Mouse (Mus musculus) heart, embryonic 12.5 days (tissue): ENCODE measurements at regions not wholly inside any gene's neighbourhood (a gene's known extent, or its start where the extent isn't known, plus 50 kb on each side); places are given as distances from the start of the nearest gene placed in this dataset.

Experiments used
- ATAC-seq: fragments of 200-750 bp; cut with Nextera tagmentation; 2 replicates; pipeline ENCODE4 v1.8.0; 2017; ENCODE audit warnings: moderate TSS enrichment, moderate library complexity; ENCODE audit not compliant: insufficient number of reproducible peaks, low FRiP score
- H3K27ac ChIP-seq: fragments of 300-500 bp; sonication (generic); 2 replicates; pipeline ENCODE4 v1.5.1; 2016; ENCODE audit warnings: mild to moderate bottlenecking, moderate library complexity; ENCODE audit not compliant: poor library complexity, severe bottlenecking
- H3K27me3 ChIP-seq: fragments of 300-500 bp; sonication (generic); replicated peaks from 2 replicates; pipeline ENCODE4 v1.6.1; 2016; ENCODE audit warnings: mild to moderate bottlenecking, moderate library complexity
- H3K36me3 ChIP-seq: fragments of 300-500 bp; sonication (generic); 2 replicates; pipeline ENCODE4 v1.6.1; 2016; ENCODE audit warnings: mild to moderate bottlenecking, moderate library complexity
- H3K4me1 ChIP-seq: fragments of 300-500 bp; sonication (generic); replicated peaks from 2 replicates; pipeline ENCODE4 v1.6.1; 2016; ENCODE audit warnings: mild to moderate bottlenecking
- H3K4me2 ChIP-seq: fragments of 300-500 bp; sonication (generic); 2 replicates; pipeline ENCODE4 v1.6.1; 2016; ENCODE audit warnings: mild to moderate bottlenecking, moderate library complexity
- H3K4me3 ChIP-seq: fragments of 300-500 bp; sonication (generic); 2 replicates; pipeline ENCODE4 v1.5.1; 2016; ENCODE audit warnings: mild to moderate bottlenecking
- H3K9ac ChIP-seq: fragments of 300-500 bp; sonication (generic); 2 replicates; pipeline ENCODE4 v1.6.1; 2016; ENCODE audit warnings: mild to moderate bottlenecking, moderate library complexity
- H3K9me3 ChIP-seq: fragments of 300-500 bp; sonication (generic); replicated peaks from 2 replicates; pipeline ENCODE4 v1.6.1; 2016; ENCODE audit warnings: mild to moderate bottlenecking, moderate library complexity
- WGBS: fragments of 180-500 bp; shearing (Covaris S2); methylation state at CpG from one replicate; pipeline ENCODE4 v1.1.7; 2016; 5-methylcytosine and 5-hydroxymethylcytosine counted together

DNA sequence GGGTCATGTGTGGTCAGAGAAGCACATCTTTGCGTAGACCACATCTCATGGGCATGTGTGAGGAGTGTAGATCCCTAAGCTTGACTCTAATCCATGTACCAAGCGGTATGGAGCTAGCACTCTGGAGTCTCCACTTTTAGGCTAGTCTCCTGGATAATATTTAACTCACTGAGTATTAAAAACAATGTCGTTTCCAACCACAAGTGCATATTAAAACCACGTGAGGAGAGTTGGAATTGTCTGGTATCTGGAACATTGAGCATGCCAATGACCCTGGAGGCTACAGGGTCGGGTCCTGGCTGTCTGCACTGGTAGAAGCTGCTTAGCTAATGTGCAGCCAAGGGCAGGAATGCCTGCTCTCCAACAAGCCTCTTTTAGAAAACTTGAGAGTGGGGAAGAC lies 391.2 kb downstream of the Mllt3 start:
- Histone ChIP-seq H3K4me2 (no peak overlapping the region), H3K27me3 (no peaks in the 10 kb centered on the region), H3K4me1 (no peaks in the 10 kb centered on the region), H3K9me3 (0 out of 2 replicates have a peak, but pooled peaks cover 6% of the 10 kb centered on the region), H3K36me3 (no peaks in the 10 kb centered on the region), H3K27ac (no peak overlapping the region), H3K4me3 (no peak overlapping the region), H3K9ac (no peak overlapping the region)
- ATAC-seq, result no peak
- 76% methylated on average over 5 of the region's 5 CpGs for WGBS

- no peak for ATAC-seq
- 68% methylated on average over 3 of the region's 3 CpGs for WGBS
These were observed 391.6 kb downstream of the Mllt3 start for GRCm38 (mm10) chr4:87641551-87641950.

DNA sequence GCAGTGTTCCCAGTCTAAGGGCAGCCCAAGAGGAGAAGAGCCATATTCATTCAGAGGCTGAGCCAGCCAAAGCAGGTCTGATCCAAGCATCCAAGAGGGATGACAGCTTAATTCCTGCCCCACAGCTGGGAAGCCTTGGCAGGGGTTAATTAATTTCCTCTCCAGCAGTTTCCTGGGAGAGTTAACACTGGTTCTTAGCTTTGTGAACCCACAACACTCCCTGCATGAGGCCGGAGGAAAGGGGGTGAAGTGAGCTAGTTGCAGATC lies 394.9 kb downstream of the Mllt3 start:
- Histone ChIP-seq H3K4me1 (no peaks in the 10 kb centered on the region), H3K4me3 (no peak overlapping the region), H3K27ac (no peak overlapping the region), H3K36me3 (no peaks in the 10 kb centered on the region), H3K9me3 (no peaks in the 10 kb centered on the region), H3K27me3 (no peaks in the 10 kb centered on the region), H3K9ac (no peak overlapping the region), H3K4me2 (no peak overlapping the region)
- no peak for ATAC-seq
- 35% methylated on average over 1 of the region's 1 CpGs for WGBS

More at GRCm38 (mm10) chr4:87641551-87641950, 391.6 kb downstream of the Mllt3 start:
- H3K27ac ChIP-seq, result no peak overlapping the region
- no peak overlapping the region for H3K4me3 ChIP-seq
- H3K9me3 ChIP-seq, result 0 out of 2 replicates have a peak, but pooled peaks cover 6% of the 10 kb centered on the region
- no peak overlapping the region for H3K9ac ChIP-seq
- H3K27me3 ChIP-seq, result no peaks in the 10 kb centered on the region
- no peaks in the 10 kb centered on the region for H3K36me3 ChIP-seq
- no peaks in the 10 kb centered on the region for H3K4me1 ChIP-seq
- no peak overlapping the region for H3K4me2 ChIP-seq

GRCm38 (mm10) chr4:87637629-87638379 lies 395.4 kb downstream of the Mllt3 start:
- Histone ChIP-seq H3K4me1 (no peaks in the 10 kb centered on the region), H3K9ac (no peak overlapping the region), H3K36me3 (no peaks in the 10 kb centered on the region), H3K27me3 (no peaks in the 10 kb centered on the region), H3K4me2 (no peak overlapping the region), H3K4me3 (no peak overlapping the region), H3K9me3 (no peaks in the 10 kb centered on the region), H3K27ac (no peak overlapping the region)
- ATAC-seq, result no peak
- 67% methylated on average over 3 of the region's 3 CpGs for WGBS

DNA sequence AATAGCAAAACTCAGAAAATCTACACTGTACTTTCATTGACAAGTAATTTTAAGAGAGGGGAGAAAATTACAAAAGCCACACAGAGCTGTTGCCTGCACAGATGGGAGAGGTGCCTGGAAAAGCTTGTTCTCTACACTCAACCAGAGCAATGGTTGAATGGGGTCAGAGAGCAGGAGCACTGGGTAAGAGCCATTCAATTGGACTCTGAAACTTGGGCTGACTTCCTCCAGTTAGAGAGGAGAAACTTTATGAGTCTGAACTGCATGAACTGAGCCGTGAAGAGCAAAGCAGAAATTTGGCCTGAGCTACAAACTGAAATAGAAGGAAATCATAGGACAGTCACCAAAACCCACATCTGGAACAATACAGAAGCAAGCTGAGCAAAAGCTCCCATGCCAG lies 380.8 kb upstream of the Slc24a2 start:
- Histone ChIP-seq H3K9me3 (no peaks in the 10 kb centered on the region), H3K27me3 (no peaks in the 10 kb centered on the region), H3K27ac (no peak overlapping the region), H3K4me1 (no peaks in the 10 kb centered on the region), H3K9ac (no peak overlapping the region), H3K4me3 (no peak overlapping the region), H3K36me3 (no peaks in the 10 kb centered on the region), H3K4me2 (no peak overlapping the region)
- ATAC-seq, result no peak
- WGBS, result 78% methylated on average over 1 of the region's 1 CpGs

DNA sequence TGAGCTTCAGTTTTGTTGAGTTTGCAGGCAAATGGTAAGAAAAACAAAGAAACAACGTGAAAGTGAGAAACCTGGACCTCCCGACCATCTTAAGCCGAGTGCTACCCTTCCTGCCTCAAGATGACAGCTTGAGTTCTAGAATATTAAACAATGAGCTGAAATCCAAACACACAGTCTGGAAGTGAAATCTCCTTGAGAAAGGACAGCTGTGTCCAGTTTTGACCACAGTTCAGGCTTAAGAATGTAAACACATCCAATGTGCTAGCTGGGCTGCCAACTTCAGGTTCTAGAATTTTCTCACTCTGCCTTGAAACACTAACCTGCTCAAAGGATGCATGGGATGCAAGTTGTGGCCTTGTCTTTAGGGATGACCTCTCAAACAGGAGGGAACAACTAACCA lies 363.4 kb upstream of the Slc24a2 start:
- H3K36me3 ChIP-seq, result no peaks in the 10 kb centered on the region
- ATAC-seq, result no peak

DNA sequence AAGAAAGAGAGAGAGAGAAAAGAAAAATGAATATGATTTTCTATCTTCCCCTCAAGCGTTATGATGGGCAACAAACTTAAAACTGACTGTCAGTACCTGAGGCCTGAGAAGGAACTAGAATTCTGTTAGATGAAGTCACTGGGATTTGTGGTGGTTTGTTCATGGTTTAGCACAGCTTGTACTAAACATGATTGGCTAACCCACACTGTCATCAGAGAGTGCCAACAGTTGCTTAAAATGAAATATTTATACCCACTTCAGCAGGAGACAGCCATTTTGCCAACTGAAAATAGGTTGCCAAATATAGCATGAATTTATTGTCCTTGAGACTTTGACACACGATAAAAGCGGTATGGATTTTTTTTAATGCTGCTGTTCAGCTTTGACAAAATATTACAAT lies 360.5 kb upstream of the Slc24a2 start:
- Histone ChIP-seq H3K9ac (no peak overlapping the region), H3K9me3 (no peaks in the 10 kb centered on the region), H3K4me2 (no peak overlapping the region), H3K4me1 (no peaks in the 10 kb centered on the region), H3K4me3 (no peak overlapping the region), H3K27ac (no peak overlapping the region), H3K36me3 (no peaks in the 10 kb centered on the region), H3K27me3 (no peaks in the 10 kb centered on the region)
- no peak for ATAC-seq
- 87% methylated on average over 3 of the region's 3 CpGs for WGBS

More for the DNA sequence above, 363.4 kb upstream of the Slc24a2 start:
- Histone ChIP-seq H3K4me3 (no peak overlapping the region), H3K9me3 (no peaks in the 10 kb centered on the region), H3K27ac (no peak overlapping the region), H3K27me3 (no peaks in the 10 kb centered on the region), H3K4me2 (no peak overlapping the region), H3K4me1 (no peaks in the 10 kb centered on the region), H3K9ac (no peak overlapping the region)
- 72% methylated on average over 3 of the region's 3 CpGs for WGBS

DNA sequence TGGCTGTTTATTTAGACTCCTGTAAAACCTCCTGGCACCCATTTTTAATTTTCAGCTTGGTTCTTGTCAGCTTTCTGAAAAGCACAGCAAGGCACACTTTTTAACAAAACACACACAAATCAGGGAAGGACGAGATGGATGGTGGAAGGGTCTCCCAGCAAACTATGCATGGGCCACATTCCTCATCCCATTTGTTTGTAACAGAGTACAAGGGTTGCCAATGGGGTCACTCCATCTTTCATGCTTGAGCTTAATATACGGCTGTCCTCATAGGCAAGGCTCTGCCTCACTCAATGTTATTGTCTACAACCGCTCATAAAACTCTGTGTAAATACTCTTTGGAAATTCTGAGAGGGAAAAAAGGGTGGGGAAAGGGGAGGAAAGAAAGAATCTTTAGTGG lies 347.9 kb upstream of the Slc24a2 start:
- H3K27ac ChIP-seq, result no peak overlapping the region
- no peak overlapping the region for H3K4me2 ChIP-seq
- ATAC-seq, result no peak
- H3K4me1 ChIP-seq, result no peaks in the 10 kb centered on the region
- H3K36me3 ChIP-seq, result no peaks in the 10 kb centered on the region
- no peaks in the 10 kb centered on the region for H3K27me3 ChIP-seq
- WGBS, result 64% methylated on average over 3 of the region's 3 CpGs
- H3K4me3 ChIP-seq, result no peak overlapping the region
- H3K9ac ChIP-seq, result no peak overlapping the region
- H3K9me3 ChIP-seq, result no peaks in the 10 kb centered on the region

GRCm38 (mm10) chr4:87570950-87571349 lies 340.7 kb upstream of the Slc24a2 start:
- H3K4me1 ChIP-seq, result peaks cover 8% of the 10 kb centered on the region; the same call in 1 of the 2 replicates
- no peak overlapping the region for H3K4me3 ChIP-seq
- H3K9me3 ChIP-seq, result no peaks in the 10 kb centered on the region
- WGBS, result 85% methylated on average over 8 of the region's 8 CpGs
- ATAC-seq, result no peak
- H3K4me2 ChIP-seq, result no peak overlapping the region
- no peaks in the 10 kb centered on the region for H3K36me3 ChIP-seq
- no peak overlapping the region for H3K27ac ChIP-seq
- H3K9ac ChIP-seq, result no peak overlapping the region
- no peaks in the 10 kb centered on the region for H3K27me3 ChIP-seq

- Histone ChIP-seq H3K4me1 (peaks cover 8% of the 10 kb centered on the region; the same call in 1 of the 2 replicates), H3K4me3 (no peak overlapping the region), H3K27me3 (no peaks in the 10 kb centered on the region), H3K9me3 (no peaks in the 10 kb centered on the region), H3K27ac (no peak overlapping the region), H3K9ac (no peak overlapping the region), H3K4me2 (no peak overlapping the region), H3K36me3 (no peaks in the 10 kb centered on the region)
- 64% methylated on average over 13 of the region's 13 CpGs for whole genome bisulfite sequencing
- ATAC-seq, result no peak
These were observed 340.2 kb upstream of the Slc24a2 start for GRCm38 (mm10) chr4:87570470-87570891.

DNA sequence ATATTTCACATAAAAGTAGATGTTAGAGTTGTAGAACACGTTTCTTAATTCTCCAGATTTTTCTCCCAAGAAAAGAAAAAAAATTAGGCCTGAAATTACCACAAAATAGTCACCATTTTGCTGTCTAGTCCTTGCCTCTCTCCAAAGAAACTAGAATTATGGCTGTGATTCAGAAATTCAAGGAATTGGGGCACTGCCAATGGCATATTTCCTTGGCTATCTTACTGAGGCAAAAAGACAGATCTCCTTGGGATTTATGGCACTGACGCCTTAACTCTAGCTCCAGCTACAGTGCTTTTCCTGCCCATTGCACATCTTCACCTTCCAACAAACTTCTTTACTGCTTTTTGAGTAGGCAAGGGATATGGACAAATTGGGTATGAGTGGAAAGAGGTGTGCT lies 336.3 kb upstream of the Slc24a2 start:
- H3K4me3 ChIP-seq, result no peak overlapping the region
- 0 out of 2 replicates have a peak, but pooled peaks cover 4% of the 10 kb centered on the region for H3K9me3 ChIP-seq
- peaks cover 8% of the 10 kb centered on the region; the same call in 1 of the 2 replicates for H3K4me1 ChIP-seq
- H3K27ac ChIP-seq, result no peak overlapping the region
- no peaks in the 10 kb centered on the region for H3K36me3 ChIP-seq
- H3K4me2 ChIP-seq, result no peak overlapping the region
- H3K27me3 ChIP-seq, result no peaks in the 10 kb centered on the region
- 76% methylated on average over 2 of the region's 2 CpGs for WGBS
- ATAC-seq, result no peak
- no peak overlapping the region for H3K9ac ChIP-seq

- WGBS, result 65% methylated on average over 3 of the region's 3 CpGs
- Histone ChIP-seq H3K36me3 (no peaks in the 10 kb centered on the region), H3K27ac (no peak overlapping the region), H3K4me2 (no peak overlapping the region), H3K9ac (no peak overlapping the region), H3K4me3 (no peak overlapping the region), H3K27me3 (no peaks in the 10 kb centered on the region), H3K9me3 (peaks cover 8% of the 10 kb centered on the region), H3K4me1 (no peaks in the 10 kb centered on the region)
- ATAC-seq, result no peak
These were observed 324.6 kb upstream of the Slc24a2 start for GRCm38 (mm10) chr4:87554912-87555311.
